In genomic region chr5:3595693-3596398, GRCm38 (mm10) we compare ENCODE assay signal across 8 mouse cellular contexts. TPM values are rescaled to one million over a fixed set of nuclear protein-coding genes. Genes with fewer than 3 reads are reported as not detected.
DNase-seq lines count a peak whose midpoint lies in the region; ATAC-seq lines count a peak whose summit lies in the region.

TSS of gene Pex1 (plus strand) at chr5:3596066.

- peak within 1 kb of the TSS; percentile 84 for H3K9ac ChIP-seq in heart, embryonic 14.5 days (ENCODE audit: low read length)
- peak within 1 kb of the TSS; percentile 75 for H3K9ac ChIP-seq in liver, embryonic 13.5 days
- peak within 1 kb of the TSS; percentile 83 for H3K9ac ChIP-seq in stomach, embryonic 16.5 days (ENCODE audit: low read length)

- DNase-seq in c-Kit-negative CD71-positive TER-119-positive erythroid progenitor cells, embryonic 14.5 days (ENCODE audit: low read depth, low spot score), result peak; percentile 82
- peak; percentile 96 for DNase-seq in fibroblast of lung, adult 2 months (ENCODE audit: low read depth)
- peak; percentile 97 for DNase-seq in kidney, postnatal 14 days
- peak; percentile 92 for DNase-seq in liver, embryonic 13.5 days
- peak; percentile 93 for DNase-seq in neural tube, embryonic 10.5 days (ENCODE audit: extremely low spot score, low spot score)

- no peaks in the 10 kb centered on the region for H3K27me3 ChIP-seq in heart, embryonic 14.5 days (ENCODE audit: control insufficient read depth, insufficient read depth, low read length)
- H3K27me3 ChIP-seq in liver, embryonic 13.5 days, result no peaks in the 10 kb centered on the region
- H3K27me3 ChIP-seq in stomach, embryonic 16.5 days (ENCODE audit: control insufficient read depth, insufficient read depth, low read length), result no peaks in the 10 kb centered on the region

- WGBS in heart, embryonic 14.5 days, result under 1% methylated on average over 50 of the region's 50 CpGs
- WGBS in liver, embryonic 13.5 days (ENCODE audit: insufficient replicate concordance), result under 1% methylated on average over 50 of the region's 50 CpGs
- WGBS in stomach, embryonic 16.5 days, result under 1% methylated on average over 50 of the region's 50 CpGs

- H3K36me3 ChIP-seq in heart, embryonic 14.5 days (ENCODE audit: control insufficient read depth, insufficient read depth, low read length), result peaks cover 7% of the 10 kb centered on the region
- H3K36me3 ChIP-seq in liver, embryonic 13.5 days, result peaks cover 15% of the 10 kb centered on the region
- H3K36me3 ChIP-seq in stomach, embryonic 16.5 days (ENCODE audit: control insufficient read depth, insufficient read depth, low read length), result 0 out of 2 replicates have a peak, but pooled peaks cover 3% of the 10 kb centered on the region

- H3K4me2 ChIP-seq in heart, embryonic 14.5 days (ENCODE audit: low read length), result peak within 1 kb of the TSS; percentile 98
- H3K4me2 ChIP-seq in liver, embryonic 13.5 days, result peak within 1 kb of the TSS; percentile 89
- peak within 1 kb of the TSS; percentile 84 for H3K4me2 ChIP-seq in stomach, embryonic 16.5 days (ENCODE audit: low read depth, low read length)

- H3K9me3 ChIP-seq in heart, embryonic 14.5 days (ENCODE audit: control insufficient read depth, low read length), result no peaks in the 10 kb centered on the region
- no peaks in the 10 kb centered on the region for H3K9me3 ChIP-seq in liver, embryonic 13.5 days (replicated peaks)
- H3K9me3 ChIP-seq in stomach, embryonic 16.5 days (replicated peaks; ENCODE audit: control insufficient read depth, low read length), result no peaks in the 10 kb centered on the region

- H3K4me1 ChIP-seq in heart, embryonic 14.5 days (ENCODE audit: control insufficient read depth in 2 of 2, insufficient read depth in 2 of 2, low read length in 2 of 2), result peaks cover 3 to 18% of the 10 kb centered on the region in 2 experiments; a peak in 3 of 4 replicates
- H3K4me1 ChIP-seq in liver, embryonic 13.5 days (replicated peaks), result peaks cover 17% of the 10 kb centered on the region
- peaks cover 12% of the 10 kb centered on the region for H3K4me1 ChIP-seq in stomach, embryonic 16.5 days (ENCODE audit: control insufficient read depth, insufficient read depth, low read length)

- peak within 1 kb of the TSS; percentile 91 to 98 for H3K4me3 ChIP-seq in heart, embryonic 14.5 days (ENCODE audit: control insufficient read depth in 1 of 2, insufficient read depth in 1 of 2, low read depth in 1 of 2, low read length in 2 of 2)
- H3K4me3 ChIP-seq in liver, embryonic 13.5 days (replicated peaks), result peak within 1 kb of the TSS; percentile 73
- peak within 1 kb of the TSS; percentile 88 for H3K4me3 ChIP-seq in stomach, embryonic 16.5 days (replicated peaks; ENCODE audit: low read length)

- peak within 1 kb of the TSS; percentile 73 to 78 for H3K27ac ChIP-seq in heart, embryonic 14.5 days (replicated peaks in 1 of 2; ENCODE audit: control insufficient read depth in 1 of 2, insufficient read depth in 1 of 2, low read depth in 2 of 2, low read length in 2 of 2)
- H3K27ac ChIP-seq in liver, embryonic 13.5 days, result peak within 1 kb of the TSS; percentile 66
- H3K27ac ChIP-seq in stomach, embryonic 16.5 days (ENCODE audit: low read length), result peak within 1 kb of the TSS; percentile 72

- peak; percentile 95 for ATAC-seq in CD4-positive, CD25-positive, alpha-beta regulatory T cell, adult 4 months
- peak; percentile 98 for ATAC-seq in heart, embryonic 14.5 days (ENCODE audit: insufficient number of reproducible peaks, insufficient read depth, low FRiP score, low read depth)
- peak; percentile 95 for ATAC-seq in liver, embryonic 13.5 days (ENCODE audit: low read depth)
- peak; percentile 98 for ATAC-seq in stomach, embryonic 16.5 days (ENCODE audit: insufficient read depth, low FRiP score)

RNA-seq across cellular contexts. Expression of gene Pex1, which starts in this region (rescaled TPM):
- 10 to 100 TPM; 14.0 to 18.5 TPM for polyA plus RNA-seq in CD4-positive, CD25-positive, alpha-beta regulatory T cell, adult 4 months (2017; shearing (Covaris generic))
- 9.9 and 12.0 TPM in 2 replicates for polyA plus RNA-seq in heart, embryonic 14.5 days (2014; fragmentation: Nextera tagmentation; extraction: Ambion mirVana)
- 4.9 and 7.3 TPM in 2 replicates for polyA plus RNA-seq in liver, embryonic 13.5 days (2015; fragmentation: Nextera tagmentation; extraction: Ambion mirVana)
- polyA plus RNA-seq in stomach, embryonic 16.5 days (2015; fragmentation: Nextera tagmentation; extraction: Ambion mirVana), result 10.8 and 16.1 TPM in 2 replicates

Comparison
In these comparisons a context has a peak if more than half of its experiments do, and no peak if none do; other contexts are left out.
1. Peak in every context shown above with its lines: DNase-seq, ATAC-seq, H3K4me3 ChIP-seq and H3K27ac ChIP-seq.